Mouse (Mus musculus) ES-E14 (cell line): ENCODE data around the gene Khsrp. TPM values are rescaled to one million over a fixed set of nuclear protein-coding genes. Genes with fewer than 3 reads are reported as not detected.

Experiments used
- DNase-seq: peaks from one replicate; pipeline ENCODE4 v3.0.0-alpha.2; 2013; ENCODE audit warnings: low read depth, low spot score
- H3K27ac ChIP-seq: 2 replicates; pipeline ENCODE4 v1.5.1; 2012; ENCODE audit warnings: low read depth, mild to moderate bottlenecking, low read length, moderate library complexity, mixed read lengths; ENCODE audit not compliant: poor library complexity, insufficient read depth, severe bottlenecking
- H3K36me3 ChIP-seq: 2 replicates; pipeline ENCODE4 v1.6.1; 2012; ENCODE audit warnings: mild to moderate bottlenecking, low read length, moderate library complexity, mixed read lengths; ENCODE audit not compliant: control insufficient read depth, poor library complexity, insufficient read depth, severe bottlenecking
- H3K4me1 ChIP-seq, 2 experiments: fragments of 150-350 bp in 1 of 2; sonication (generic) in 1 of 2; 2 replicates each; pipeline ENCODE4 v1.6.1; 2012; ENCODE audit warnings: low read length in 2 of 2, mild to moderate bottlenecking in 1 of 2, mixed read lengths in 1 of 2; ENCODE audit not compliant: control insufficient read depth in 2 of 2, insufficient read depth in 2 of 2, poor library complexity in 1 of 2
- H3K4me3 ChIP-seq, 2 experiments: fragments of 150-350 bp in 1 of 2; sonication (generic) in 1 of 2; 2 replicates each; pipeline ENCODE4 v1.5.1; 2012; ENCODE audit warnings: low read length in 2 of 2, low read depth in 1 of 2, mild to moderate bottlenecking in 1 of 2, mixed read lengths in 1 of 2; ENCODE audit not compliant: insufficient read depth in 1 of 2, poor library complexity in 1 of 2, severe bottlenecking in 1 of 2
- H3K9ac ChIP-seq: 2 replicates; pipeline ENCODE4 v1.6.1; 2012; ENCODE audit warnings: low read depth, mild to moderate bottlenecking, low read length, mixed read lengths; ENCODE audit not compliant: poor library complexity, insufficient read depth, severe bottlenecking
- H3K9me3 ChIP-seq: fragments of 150-350 bp; sonication (generic); 2 replicates; pipeline ENCODE4 v1.6.1; 2012; ENCODE audit warnings: low read depth, mild to moderate bottlenecking, low read length; ENCODE audit not compliant: control insufficient read depth, insufficient read depth
- CHD2 ChIP-seq: IDR thresholded peaks from 2 replicates; pipeline ENCODE4 v1.6.1; 2014; ENCODE audit warnings: mild to moderate bottlenecking, low read depth, low read length, inconsistent platforms
- HCFC1 ChIP-seq: IDR thresholded peaks from 2 replicates; pipeline ENCODE4 v1.6.1; 2012; ENCODE audit warnings: low read length, inconsistent platforms, borderline replicate concordance; ENCODE audit not compliant: insufficient read depth
- MAFK ChIP-seq: IDR thresholded peaks from 2 replicates; pipeline ENCODE4 v1.6.1; 2014; ENCODE audit warnings: mild to moderate bottlenecking, low read depth, low read length, inconsistent platforms; ENCODE audit not compliant: insufficient read depth
- ZC3H11A ChIP-seq: IDR thresholded peaks from 2 replicates; pipeline ENCODE4 v1.6.1; 2012; ENCODE audit warnings: low read depth, mild to moderate bottlenecking, inconsistent platforms, low read length, borderline replicate concordance
- ZNF384 ChIP-seq: IDR thresholded peaks from 2 replicates; pipeline ENCODE4 v1.6.1; 2012; ENCODE audit warnings: low read depth, low read length, inconsistent platforms
- in situ Hi-C, 2 experiments: fragments of 600-800 bp; cut with MboI; formaldehyde crosslinking; loops; one replicate each; pipeline ENCODE4 v1.15.1; 2025; ENCODE audit warnings: low sequenced_read_pairs in 2 of 2, inconsistent platforms in 1 of 2; ENCODE audit not compliant: unreplicated experiment in 2 of 2
- total RNA-seq: library from RNA; depleted of rRNA; stranded (reverse); fragments of 300-350 nt; gene quantifications from 2 replicates; pipeline ENCODE4 v1.2.3, GENCODE M21; 2012

Gene Khsrp
- total RNA-seq, 1 experiment: 82.3 TPM

- peaks cover 0 to 13% of the 10 kb centered on the region in 2 experiments; a peak in 2 of 4 replicates for H3K4me1 ChIP-seq
- peak within 1 kb of the TSS; percentile 80 to 90 for H3K4me3 ChIP-seq
- DNase-seq: peak; percentile 96
- H3K9ac ChIP-seq: peak within 1 kb of the TSS; percentile 92
- peaks cover 16% of the 10 kb centered on the region for H3K36me3 ChIP-seq
- in situ Hi-C loops: no loop called here
- H3K9me3 ChIP-seq: no peaks in the 10 kb centered on the region
- TF ChIP-seq MAFK (no peak), HCFC1 (peak; percentile 80), CHD2 (peak; percentile 48), ZNF384 (no peak), ZC3H11A (no peak)
- peak within 1 kb of the TSS; percentile 57 for H3K27ac ChIP-seq
These were observed 19.8 kb downstream of the Khsrp start, which contains the start of the genes Gtf2f1 and Gm17949 for GRCm38 (mm10) chr17:57011236-57012141. Gene Gtf2f1 (minus strand): TSS chr17:57011288. Gene Gm17949 (plus strand): TSS chr17:57011469.

- peak overlapping the region; percentile 57 for H3K27ac ChIP-seq
- DNase-seq: no peak
- H3K4me1 ChIP-seq: peaks cover 0 to 13% of the 10 kb centered on the region in 2 experiments; a peak in 2 of 4 replicates
- peaks cover 19% of the 10 kb centered on the region for H3K36me3 ChIP-seq
- H3K9me3 ChIP-seq: no peaks in the 10 kb centered on the region
- peak overlapping the region; percentile 92 for H3K9ac ChIP-seq
- TF ChIP-seq CHD2: no peak
- H3K4me3 ChIP-seq: peak overlapping the region; percentile 80 to 90
- in situ Hi-C loops: no loop called here
These were observed 20.4 kb downstream of the Khsrp start for GRCm38 (mm10) chr17:57010911-57011235.

GRCm38 (mm10) chr17:57007137-57007905, 24.0 kb downstream of the Khsrp start:
- H3K36me3 ChIP-seq: peaks cover 42% of the 10 kb centered on the region
- H3K9me3 ChIP-seq: no peaks in the 10 kb centered on the region
- H3K4me1 ChIP-seq: peaks cover 0 to 11% of the 10 kb centered on the region in 2 experiments; a peak in 2 of 4 replicates
- H3K9ac ChIP-seq: peak overlapping the region; percentile 22; the same call in 1 of the 2 replicates
- in situ Hi-C loops: no loop called here
- DNase-seq: peak; percentile 39
- TF ChIP-seq ZC3H11A: no peak
- TF ChIP-seq MAFK: no peak
- TF ChIP-seq CHD2: no peak
- TF ChIP-seq ZNF384: no peak
- no peak for TF ChIP-seq HCFC1
- H3K27ac ChIP-seq: no peak overlapping the region
- peak overlapping the region in 1 of 2 experiments; percentile 3; a peak in 1 of 4 replicates for H3K4me3 ChIP-seq

GRCm38 (mm10) chr17:57003994-57004393, 27.3 kb downstream of the Khsrp start:
- Histone ChIP-seq H3K9me3 (no peaks in the 10 kb centered on the region), H3K4me1 (peaks cover 0 to 6% of the 10 kb centered on the region in 2 experiments; a peak in 2 of 4 replicates), H3K36me3 (peaks cover 45% of the 10 kb centered on the region), H3K9ac (no peak overlapping the region), H3K4me3 (no peak overlapping the region), H3K27ac (no peak overlapping the region)
- no peak for DNase-seq
- in situ Hi-C loops: no loop called here
- no peak for TF ChIP-seq MAFK
- no peak for TF ChIP-seq ZC3H11A
- no peak for TF ChIP-seq HCFC1
- TF ChIP-seq ZNF384: no peak
- TF ChIP-seq CHD2: no peak
